Mouse (Mus musculus) 3T3-L1 (cell line): ENCODE data around the gene Mvp.

Experiments used
- DNase-seq: peaks from one replicate; pipeline ENCODE4 v3.0.0-alpha.2; 2015; ENCODE audit warnings: low read depth, low spot score

Gene Mvp

DNA sequence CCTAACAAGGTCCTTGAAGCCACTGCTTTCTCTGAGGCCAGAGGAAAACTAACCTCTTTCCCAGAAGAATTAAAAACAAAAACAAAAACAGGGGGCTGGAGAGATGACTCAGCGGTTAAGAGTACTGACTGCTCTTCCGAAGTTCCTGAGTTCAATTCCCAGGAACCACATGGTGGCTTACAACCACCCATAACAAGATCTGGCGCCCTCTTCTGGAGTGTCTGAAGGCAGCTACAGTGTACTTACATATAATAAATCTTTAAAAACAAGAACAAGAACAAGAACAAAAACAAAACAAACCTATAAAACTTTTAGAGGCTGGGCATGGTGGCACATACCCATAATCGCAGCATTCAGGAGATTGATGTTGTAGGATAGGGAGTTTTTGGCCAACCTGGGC is 18.0 kb downstream of the Mvp start:
- DNase-seq, result no peak

DNA sequence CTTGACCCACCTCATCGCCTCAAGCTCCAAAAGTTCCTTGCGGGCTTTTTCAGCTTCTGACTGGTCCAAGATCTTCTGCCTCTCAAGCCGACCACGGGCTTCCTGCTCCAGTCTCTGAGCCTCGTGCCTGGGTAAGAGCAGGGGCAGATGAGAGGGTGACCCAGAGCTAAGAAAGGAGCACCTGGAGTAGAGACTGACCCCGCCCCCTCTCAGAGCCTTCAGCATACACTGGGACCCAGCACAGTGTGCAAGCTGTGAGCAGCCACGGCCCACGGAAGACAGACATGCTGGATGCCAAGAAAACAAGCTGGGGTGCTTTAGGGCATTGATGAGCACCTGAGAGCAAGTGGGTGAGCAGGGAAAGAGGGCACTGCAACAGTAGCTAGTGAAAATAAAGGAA is 25.6 kb downstream of the Mvp start:
- DNase-seq, result no peak

DNA sequence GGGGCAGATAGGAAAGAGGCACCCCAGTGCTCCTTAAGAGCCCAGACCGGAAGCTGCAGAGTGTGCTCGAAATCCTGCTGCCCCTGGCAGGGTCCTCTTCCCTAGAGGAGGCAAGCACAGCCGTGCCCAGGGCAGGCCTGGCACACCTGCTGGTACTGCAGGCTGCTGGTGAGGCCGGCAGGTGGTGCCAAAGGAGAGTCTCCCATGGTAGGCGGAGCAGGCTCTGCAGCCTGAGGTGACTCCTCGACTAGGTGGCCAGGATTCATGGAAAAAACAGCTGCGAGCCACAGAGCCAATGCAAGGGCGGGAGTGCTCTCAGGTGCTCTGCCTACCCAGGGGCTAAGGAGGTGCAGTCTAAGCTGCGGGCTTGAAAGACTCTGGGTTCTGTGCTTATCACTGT is 28.1 kb downstream of the Mvp start:
- DNase-seq, result no peak

DNA sequence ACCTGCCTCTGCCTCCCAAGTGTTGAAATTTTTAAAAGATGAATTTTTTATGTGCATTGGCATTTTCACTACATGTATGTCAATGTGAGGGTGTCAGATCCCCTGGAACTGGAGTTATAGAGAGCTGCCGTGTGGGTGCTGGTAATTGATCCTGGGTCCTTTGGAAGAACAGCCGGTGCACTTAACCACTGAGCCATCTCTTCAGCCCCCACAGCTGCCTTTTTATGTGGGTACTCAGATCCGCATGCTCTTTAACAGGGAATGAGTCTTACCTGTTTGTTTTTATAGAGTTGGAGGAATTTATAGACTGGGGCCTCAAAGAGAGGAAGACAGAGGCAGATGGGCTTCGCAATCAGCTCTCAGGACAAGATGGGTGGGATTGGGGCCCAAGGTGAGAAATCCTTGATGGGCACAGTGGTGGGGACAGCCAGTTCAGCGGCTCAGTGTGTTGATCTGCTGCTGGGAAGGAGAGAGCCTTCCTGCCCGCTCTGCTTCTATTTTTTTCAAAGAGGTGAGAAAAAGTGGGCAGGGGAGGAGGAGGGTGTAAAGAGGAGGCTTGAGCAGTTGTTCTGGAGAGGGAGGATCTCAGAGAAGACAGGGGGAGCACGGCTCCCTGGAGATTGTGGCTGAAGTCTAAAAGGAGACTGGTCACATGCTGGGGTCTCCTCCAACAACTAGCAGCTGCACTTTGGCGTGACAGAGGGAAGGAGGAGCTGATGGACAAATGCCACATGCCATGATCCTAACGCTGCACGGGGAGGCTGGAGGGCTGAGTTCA is 29.6 kb downstream of the Mvp start:
- DNase-seq, result no peak

DNA sequence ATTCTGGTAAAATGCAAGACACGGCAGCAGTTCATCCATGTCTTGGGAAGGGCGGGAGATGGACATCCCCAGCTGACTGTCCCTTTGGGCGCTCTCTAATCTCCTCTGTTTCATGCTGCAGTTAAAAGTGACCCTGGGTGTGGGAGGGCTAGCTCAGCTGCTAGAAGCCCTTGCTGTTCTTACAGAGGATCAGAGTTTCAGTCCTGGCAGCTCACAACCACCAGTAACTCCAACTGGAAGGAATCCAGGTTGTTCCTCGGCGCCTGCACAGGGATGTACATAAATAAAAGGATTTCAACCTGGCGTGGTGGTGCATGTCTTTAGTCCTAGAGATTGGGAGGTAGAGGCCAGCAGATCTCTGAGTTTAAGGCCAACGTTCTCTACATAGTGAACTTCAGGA is 31.3 kb downstream of the Mvp start:
- DNase-seq, result no peak

DNA sequence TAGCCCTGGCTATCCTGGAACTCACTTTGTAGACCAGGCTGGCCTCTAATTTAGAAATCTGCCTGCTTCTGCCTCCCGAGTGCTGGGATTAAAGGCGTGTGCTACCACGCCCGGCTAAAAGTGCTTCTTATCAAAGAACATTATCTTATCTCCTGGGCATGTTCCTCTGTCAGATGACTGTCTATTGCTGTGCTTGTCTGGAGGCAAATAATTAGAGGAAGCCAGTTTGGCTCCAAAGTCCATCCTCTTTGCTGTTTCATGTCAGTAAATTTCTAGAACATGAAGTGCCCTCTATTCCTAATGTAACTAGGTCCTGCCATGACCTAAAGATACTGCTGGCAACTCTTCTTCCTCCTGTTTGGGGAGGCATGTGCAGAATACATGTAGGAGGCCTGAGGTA is 32.4 kb downstream of the Mvp start:
- DNase-seq, result no peak

DNA sequence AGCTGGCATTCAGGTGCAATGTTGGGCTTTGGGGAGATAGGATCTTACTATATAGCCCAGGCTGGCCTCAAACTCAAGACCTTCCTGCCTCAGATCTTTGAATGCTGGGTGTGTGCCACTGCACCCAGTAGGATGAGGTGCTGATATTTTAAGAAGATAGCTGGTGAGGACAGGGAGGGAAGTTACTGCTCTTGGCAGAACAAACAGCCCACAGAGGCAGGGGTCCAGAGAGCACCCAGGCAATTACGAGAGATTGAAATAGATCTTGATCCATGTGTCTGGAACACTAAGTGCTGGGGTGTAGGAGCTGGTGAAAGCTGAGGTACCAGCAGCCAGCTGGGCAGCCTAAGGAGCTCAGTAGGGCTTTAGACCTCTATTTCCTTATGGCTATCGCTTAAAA is 32.8 kb downstream of the Mvp start:
- DNase-seq, result no peak

DNA sequence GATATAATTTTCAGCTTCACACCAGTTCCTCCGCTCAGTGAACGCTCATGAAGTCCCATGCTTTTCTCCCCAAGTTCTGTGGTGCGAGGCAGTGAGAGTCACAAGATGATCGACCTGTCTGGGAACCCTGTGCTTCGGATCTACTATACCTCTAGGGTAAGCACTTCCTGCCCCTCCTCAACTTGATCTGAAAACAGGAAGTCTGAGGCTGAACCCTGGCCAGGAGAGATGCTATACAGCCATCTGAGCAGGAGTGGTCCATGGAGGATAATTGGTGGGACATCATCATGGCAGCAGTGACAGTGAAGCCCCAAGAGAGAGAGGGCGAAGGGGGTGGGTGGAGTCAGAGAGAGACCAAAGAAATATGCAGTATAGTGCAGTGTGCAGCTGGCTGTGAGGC is 35.6 kb downstream of the Mvp start:
- DNase-seq, result no peak

DNA sequence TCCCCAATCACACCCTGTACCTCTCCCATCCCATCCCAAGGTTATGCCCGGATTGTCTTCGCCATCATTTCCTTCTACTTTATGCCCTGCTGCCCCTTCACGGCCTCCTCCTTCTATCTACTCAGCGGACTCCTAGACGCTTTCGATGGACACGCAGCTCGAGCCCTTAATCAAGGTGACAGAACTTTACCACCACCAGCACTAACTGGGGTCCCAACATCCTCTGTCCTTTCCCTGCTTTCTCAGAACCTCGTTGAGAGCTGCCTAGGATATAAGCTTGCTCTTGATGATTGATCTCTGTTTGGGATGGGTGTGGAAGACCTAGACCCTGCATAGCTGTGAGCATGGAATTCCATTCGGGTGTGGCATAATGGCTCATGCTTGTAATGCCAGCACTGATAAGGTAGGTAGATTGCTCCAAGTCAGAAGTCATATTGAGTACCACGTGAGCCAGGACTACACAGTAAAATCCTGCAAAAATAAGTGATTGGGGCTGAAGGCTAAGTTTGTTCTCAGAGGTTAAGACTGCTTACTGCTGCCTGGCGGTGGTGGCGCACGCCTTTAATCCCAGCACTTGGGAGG is 37.5 kb downstream of the Mvp start:
- peak; percentile 29 for DNase-seq

DNA sequence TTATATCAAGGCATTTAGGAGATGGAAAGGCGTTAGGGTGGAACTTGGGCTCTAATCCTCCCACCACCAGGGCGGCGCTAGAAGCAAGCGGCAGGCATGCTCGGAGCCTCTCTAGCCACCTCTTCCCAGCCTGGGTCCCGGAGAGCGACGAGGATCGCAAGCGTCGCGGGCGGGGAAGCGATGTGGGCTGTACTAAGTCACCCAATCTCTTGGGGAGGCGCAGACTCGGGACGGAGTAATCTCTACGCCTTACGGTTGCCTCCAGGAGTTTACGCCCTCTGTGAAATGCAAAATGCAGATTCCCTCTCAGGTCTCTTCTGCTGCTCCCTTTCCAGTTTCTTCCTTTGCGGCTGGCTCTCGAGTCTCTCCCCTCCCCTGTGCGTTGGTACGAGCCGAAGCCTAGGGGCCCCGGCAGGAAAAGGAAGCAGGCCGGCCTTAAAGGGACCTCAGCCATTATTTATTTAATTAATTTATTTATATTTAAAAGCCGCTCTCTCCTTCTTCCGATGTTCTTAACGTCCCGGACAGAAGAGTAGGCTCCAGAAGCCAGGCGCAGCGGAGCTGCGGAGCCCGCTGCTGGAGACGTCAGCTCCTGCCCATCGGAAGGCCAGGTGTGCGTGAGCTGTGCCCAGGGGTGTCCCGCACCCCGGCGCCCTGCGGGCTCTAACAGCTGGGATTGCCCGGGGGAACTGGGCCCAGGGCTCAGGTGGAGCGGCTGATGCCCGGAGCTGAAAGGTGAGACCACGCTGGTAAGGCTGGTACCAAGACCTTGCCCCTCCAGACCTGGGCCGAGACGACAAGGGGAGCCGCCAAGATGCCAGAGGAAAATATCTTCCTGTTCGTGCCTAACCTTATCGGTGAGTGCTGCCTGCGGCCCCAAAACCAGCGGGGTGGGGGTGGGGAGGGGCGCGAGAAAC is 38.2 kb downstream of the Mvp start, which contains the start of gene Cdiptos:
Gene Cdiptos, minus strand, starts transcription at position 149 of the 917 bp plus-strand sequence.
- peak; percentile 94 for DNase-seq

DNA sequence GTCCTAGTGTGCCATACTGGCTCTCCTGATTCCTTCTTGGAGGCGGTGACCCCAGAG is 38.7 kb downstream of the Mvp start, which contains the start of gene Cdipt:
Gene Cdipt, plus strand, starts transcription at position 22 of the 57 bp plus-strand sequence.
- DNase-seq, result no peak

DNA sequence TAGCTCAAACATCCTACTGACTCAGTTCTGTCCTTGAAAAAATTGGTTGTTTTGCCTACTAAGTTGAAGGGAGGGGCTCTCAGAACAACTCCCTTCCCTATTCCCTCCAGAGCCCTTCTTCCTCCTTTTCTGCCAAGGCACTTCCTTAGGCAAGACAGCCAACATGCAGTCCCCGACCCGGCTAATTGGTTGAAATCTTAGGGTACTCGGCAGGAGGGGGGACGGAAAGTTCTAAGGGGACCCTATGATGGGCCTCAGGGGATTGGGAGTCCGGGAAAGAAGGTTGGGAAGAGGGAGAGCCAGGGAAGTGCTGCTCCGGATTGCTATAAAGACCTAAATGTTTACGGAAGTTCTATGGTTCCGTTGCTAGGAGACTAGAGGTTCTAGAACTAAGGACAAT is 38.9 kb downstream of the Mvp start:
- no peak for DNase-seq

DNA sequence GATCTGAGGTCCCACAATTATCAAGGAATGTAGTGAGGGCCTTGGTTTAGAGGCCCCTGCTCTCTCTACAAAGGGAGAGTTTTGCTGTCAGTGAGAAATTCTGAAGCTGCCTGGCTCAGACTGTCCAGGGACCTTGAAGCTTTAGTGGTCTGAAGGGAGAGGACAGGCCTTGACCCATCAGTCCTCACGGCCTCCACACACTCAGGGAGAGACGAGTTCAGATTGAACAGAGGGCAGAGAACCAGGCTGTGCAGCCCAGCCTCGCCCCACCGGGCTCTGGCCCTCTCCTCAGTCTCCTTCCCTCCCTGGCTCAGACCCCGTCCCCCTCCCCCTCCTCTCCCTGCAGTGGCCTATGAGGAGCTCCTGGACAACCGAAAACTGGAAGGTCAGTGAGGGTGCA is 47.1 kb downstream of the Mvp start:
- DNase-seq, result no peak

DNA sequence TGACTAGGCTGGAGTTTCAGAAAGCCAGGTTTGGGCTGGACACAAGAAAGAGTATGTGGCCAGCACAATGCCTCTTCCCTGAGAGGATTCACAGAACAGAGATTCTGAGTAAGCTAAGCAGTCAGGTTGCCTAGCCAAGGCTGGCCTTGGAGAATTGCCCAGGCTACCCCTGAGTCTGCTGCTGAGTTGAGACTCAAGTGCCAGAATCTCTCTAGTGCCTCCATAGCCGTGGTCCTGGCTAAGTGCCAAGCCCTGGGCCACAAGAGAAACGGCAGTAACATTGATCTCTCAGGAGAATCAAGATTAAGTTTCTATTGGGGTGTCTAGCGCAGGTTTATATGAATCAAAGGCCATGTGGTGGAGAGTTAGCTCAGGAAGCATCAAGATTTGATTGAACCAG is 48.9 kb downstream of the Mvp start:
- no peak for DNase-seq

DNA sequence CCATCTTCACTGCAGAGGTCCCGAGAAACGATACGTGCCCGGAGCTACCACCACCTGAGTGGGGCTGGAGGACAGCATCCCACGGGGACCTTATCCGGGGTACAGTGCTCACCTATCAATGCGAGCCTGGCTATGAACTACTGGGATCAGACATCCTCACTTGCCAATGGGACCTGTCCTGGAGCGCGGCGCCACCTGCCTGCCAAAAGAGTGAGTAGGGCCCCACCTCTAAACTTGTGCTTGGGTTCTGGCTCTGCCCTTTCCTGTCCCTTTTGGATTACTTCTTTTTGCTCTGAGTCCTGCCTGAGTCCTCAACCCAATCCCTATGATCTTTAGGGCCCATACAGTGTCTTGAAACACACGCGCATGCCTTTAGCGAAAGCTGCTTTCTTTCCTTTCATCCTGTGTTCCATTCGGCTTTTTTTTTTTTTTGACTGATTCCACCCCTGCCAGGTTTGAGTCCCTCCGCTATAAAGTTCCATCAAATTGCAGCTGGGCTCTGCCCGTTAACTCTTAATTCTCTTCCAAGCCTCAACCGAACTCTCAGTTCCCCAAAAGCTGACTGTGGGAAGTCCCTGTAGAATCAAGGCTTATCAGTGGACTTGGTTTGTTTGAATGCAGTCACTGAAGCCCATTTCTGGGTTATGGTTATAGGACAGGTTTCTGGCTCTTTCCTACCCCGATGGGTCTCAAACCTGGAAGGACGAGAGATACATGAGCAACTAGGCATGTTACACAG is 50.7 kb downstream of the Mvp start:
- peak; percentile 42 for DNase-seq

DNA sequence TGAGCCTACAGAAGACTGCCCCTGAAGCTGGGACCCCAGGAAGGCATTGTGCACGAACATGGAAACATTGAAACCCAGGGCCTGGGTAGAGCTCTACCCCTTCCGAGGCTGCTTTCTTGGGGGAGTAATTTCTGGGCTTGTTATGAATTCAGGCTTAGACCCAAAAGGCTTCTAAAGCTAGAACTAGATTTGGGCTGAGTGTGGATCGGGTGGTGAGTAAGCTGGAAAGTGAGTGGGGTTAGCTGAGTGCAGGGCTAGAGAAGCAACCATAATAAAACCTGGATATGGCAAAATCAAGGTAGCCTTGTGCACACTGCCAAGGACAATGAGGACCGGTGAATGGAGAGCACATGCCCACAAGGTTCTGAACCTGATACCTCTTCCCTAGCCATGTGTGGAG is 52.5 kb downstream of the Mvp start:
- no peak for DNase-seq

DNA sequence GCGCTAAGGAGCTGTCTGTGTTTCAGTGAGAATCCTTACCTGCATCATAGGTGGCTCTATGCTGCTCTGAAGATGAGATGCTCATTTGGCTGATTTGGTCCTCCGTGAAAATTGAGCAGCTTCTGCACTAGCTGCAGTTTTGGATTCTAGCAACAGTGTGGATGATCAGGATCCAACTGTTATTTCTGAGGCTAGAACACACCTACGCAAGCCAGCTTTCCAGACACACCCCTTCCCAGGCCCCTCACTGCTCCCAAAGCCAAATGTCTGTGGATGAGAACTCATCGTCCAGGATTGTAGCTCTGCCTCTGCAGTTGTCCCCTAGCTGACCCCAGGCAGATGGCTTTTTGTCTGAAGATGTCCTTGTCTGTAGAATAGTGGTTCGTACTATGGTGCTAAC is 53.3 kb downstream of the Mvp start:
- DNase-seq, result no peak

DNA sequence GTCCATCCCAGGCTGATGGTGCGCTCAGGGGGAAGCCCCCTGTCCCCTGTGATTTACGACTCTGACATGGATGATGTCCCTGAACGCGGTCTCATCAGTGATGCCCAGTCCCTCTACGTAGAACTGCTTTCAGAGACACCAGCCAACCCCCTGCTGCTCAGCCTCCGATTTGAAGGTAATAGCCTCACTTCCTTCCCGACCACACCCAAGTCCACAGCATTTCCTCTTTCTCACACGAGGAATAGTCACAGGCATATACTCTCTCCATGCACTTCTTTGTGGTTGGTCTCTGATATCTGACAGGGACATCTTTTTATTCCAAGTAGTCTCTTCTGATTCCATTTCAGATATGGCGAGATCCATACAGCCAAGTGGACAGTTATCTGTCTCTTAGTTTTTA is 54.6 kb downstream of the Mvp start:
- no peak for DNase-seq

DNA sequence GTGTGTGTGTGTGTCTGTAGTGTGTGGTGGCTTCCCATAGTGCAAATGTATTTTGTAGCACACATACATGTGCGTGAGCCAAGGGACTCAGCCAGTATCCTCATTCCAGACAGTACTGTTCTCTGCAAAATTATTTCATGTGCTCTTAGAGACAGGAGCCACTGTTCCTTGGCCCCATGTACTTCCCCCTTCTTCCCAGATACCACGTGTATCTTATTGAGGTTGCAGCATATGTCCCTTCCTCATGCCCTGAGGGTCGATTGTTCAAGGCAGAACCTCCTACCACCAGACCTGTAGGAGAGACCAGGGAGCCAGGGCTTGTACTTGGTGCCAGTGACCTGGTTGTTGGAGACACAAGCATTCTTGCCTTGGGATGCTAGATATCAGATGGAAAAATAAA is 59.3 kb downstream of the Mvp start:
- no peak for DNase-seq

DNA sequence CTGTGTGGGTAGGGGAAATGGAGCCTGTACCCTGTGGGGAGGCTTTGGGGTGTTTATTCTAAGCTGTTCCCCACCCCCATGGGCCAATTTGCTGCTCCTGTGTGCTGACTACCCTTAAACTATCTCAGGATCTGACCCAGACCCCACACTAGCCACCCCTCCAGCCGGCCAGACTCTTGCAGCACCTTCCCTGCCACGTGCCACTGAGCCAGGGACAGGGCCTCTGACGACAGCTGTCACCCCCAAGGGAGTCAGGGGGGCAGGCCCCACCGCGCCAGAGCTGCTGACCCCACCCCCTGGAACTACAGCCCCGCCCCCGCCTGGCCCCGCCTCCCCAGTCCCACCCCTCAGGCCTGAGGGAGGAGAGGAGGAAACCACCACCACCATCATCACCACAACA is 61.8 kb downstream of the Mvp start:
- DNase-seq, result no peak

DNA sequence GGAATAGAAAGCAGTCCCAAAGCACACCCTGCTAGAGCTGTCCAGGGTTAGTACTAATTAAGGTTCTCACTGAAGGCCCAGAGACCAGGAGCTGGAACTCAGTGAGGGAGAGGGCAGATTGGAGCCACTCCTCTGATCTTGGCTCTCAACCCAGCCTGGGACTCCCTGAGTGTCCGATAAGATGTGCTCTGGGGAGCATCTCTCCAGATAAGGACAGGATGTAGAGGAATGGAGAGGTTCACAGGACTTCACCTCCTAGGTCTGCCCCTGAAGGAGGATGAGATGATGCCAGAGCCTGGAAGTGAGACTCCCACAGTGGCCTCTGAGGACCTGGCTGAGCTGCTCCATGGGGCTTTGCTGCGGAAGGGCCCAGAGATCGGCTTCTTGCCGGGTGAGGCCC is 62.7 kb downstream of the Mvp start:
- no peak for DNase-seq
